Mouse (Mus musculus): ENCODE measurements at regions not wholly inside any gene's neighbourhood (a gene's known extent, or its start where the extent isn't known, plus 50 kb on each side); places are given as distances from the start of the nearest gene placed in this dataset.
"Not testable (repeated sequence)": the region's sequence is repeated elsewhere in the genome, so short reads cannot be mapped to it uniquely, and the experiment has no call there.

DNA sequence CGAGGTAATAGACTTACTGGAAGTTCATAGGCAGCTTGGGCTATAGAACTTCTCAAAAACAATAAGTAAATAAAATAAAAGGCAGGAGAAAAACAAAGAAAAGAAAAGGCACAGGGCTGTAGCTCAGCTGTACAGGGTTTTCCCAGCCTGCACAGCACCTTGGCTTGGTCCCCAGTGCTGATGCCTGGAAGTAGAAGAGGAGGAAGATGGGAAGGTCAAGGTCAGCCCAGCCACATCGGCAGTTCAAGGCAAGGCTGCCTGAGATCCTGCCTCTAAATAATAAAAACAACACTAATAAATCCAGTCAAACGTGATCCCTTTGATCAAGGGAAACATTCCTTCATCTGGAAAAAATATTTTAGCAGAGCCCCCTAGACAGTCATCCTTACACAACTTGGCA lies 103.1 kb downstream of the Cenpf start:
- no peak for DNase-seq (ENCODE audit: low read depth, low spot score)

DNA sequence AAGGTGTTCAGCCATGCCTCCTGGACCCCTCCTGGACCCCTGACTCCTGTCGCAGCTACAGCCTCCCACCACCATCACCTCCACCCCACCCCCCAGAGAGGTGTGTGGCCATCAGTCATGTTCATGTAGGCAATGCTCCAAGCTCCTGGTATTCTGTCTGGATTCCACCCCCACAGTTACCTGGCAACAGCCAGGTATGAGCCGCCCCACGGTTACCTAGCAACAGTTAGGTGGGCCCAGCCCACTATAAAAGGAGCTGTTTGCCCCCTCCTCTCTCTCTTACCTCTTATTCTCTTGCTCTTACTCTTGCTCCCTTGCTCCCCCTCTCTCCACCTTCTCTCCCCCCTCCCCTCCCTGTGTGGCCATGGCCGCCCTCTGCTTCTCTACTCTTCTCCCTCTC lies 106.5 kb downstream of the Cenpf start:
- no peak for DNase-seq (ENCODE audit: low read depth, low spot score)

DNA sequence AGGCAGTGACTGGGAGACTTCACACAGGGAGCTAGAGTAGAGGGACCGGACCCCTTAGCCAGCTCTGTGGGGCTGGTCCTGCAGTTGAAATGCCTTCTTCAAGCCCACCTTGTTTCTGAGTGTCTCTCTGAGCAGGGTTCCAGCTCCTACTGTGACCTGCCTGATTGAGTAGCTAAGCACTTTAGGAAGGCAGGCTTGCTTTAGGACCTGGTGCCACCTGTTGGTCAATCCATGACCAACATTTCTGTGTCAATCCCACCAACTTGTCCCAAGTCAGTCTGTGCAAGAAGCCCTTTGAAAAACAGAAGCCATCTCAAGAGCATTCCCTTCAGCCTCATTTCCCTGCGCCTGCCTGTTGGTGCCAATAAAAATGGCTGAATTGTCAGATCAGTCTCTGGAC lies 108.5 kb downstream of the Cenpf start:
- peak; percentile 14 for DNase-seq (ENCODE audit: low read depth, low spot score)

DNA sequence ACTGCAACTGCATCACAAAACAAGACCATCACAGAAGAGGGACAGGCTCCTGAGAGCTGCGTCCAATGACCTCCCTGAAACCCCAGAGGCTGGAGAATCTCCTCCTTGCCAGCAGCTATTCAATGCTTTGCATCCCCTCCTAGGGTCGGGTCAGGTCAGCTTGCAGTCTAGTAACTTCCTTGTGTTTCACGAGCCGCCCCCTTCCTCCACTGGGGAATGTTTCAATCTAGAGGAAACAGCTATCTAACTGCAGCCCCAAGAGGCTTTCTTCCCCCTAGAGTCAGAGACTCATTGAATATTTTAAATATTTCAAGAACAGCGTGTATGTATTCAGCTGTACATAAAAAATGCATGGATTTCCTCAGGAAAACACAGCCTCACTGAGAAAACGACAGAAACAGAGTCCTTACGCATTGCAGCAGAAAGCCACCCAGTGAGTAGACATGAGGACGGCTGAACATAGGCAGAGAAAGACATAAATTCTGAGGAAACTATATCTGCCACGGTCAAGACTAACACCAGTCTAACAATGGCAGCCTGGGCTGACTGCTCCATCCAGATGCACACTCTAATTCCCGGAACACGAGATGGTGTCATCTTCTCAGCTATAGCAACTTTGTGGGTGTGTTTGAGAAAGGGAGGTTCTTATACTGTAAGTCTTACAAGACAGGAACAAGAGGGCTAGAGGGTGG lies 111.4 kb downstream of the Cenpf start:
- DNase-seq (ENCODE audit: low read depth, low spot score), result no peak

DNA sequence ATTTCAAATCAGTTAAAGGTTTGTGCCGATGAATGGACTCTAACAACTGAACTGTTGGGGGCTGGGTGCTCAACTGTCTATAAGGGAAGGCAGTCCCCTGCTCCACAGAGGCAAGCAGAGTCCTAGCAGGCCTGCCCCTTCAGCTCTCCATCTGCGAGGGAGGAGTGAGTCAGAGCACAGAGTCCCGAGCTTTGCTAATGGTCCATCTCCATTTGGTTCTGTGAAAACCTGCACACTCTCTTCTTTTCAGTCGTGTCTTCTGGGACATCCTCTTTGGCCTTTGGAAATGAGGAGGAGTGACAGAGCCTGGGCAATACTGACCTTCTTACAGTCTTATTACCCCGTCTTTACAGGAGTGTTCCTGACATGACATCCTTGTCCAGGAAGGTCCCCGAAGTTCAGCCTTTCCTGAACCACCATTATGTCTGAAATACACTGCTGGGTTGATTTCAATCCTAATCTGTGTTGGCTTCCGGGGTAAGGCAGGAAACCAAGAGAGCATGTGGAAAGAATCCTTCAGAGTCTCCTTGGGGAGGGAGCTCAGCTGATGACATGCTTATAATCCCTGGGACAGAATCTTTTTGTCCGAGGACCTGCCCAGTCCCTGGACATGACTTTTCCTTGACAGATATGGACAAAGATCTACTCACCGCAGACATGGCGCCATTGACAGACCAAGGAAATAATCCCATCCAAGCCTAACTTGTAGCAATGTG lies 112.2 kb downstream of the Cenpf start:
- DNase-seq (ENCODE audit: low read depth, low spot score), result no peak

DNA sequence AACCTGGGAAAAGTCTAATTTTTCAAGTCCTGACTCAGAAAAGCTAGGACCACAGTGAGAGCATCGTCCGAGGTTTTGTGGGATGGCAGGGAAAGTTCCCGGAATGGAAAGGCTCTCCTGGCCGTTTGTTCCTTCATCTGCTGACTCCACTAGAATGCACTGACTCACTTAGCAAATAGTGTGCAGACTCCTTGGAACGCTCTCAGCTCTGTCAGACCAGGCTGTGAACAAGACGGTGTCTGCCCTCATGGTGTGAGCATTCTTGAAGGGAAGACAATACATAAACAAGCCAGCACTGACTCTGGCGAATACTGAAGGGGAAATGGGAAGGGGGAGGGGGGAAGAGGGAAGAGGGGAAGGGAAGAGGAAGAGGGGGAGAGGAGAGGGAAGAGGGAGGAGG lies 121.4 kb downstream of the Cenpf start:
- no peak for DNase-seq (ENCODE audit: low read depth, low spot score)

DNA sequence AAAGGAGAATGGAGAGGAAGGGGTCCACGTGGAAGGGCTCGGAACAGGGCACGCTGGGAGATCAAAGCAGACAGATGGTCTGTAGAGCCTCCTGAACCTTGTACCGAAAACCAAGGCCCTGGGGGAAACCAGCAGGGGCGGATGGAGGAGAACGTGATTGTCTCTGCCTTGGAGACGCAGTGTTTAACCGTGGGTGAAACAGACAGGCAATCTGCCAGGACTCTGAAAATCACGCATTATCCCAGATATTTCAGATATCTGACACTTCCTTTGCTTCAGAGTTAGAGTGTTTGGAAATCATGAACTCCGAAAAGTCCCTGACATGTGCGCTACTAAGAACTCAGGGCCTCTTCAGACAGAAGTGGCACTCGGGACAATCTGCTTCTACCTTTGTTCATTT lies 126.1 kb downstream of the Cenpf start:
- DNase-seq (ENCODE audit: low read depth, low spot score), result no peak

DNA sequence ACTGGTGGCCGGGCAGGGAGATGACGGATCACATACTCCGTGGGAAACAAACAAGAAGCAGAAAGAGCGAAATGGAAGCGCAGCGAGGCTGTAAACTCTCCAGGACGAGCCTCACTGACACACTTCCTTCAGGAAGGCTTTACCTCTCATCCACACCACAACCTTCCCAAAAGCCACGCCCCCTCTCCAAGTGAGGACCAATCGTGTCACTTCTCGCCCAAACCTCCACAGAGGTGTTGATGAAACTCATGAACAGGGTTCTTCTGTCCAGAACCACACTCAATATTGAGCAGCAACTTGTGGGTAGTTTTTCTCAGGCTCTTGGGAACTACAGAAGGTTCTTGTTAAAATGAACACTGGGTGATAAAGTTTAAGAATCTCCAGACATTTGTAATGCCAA lies 127.3 kb downstream of the Cenpf start:
- no peak for DNase-seq (ENCODE audit: low read depth, low spot score)

DNA sequence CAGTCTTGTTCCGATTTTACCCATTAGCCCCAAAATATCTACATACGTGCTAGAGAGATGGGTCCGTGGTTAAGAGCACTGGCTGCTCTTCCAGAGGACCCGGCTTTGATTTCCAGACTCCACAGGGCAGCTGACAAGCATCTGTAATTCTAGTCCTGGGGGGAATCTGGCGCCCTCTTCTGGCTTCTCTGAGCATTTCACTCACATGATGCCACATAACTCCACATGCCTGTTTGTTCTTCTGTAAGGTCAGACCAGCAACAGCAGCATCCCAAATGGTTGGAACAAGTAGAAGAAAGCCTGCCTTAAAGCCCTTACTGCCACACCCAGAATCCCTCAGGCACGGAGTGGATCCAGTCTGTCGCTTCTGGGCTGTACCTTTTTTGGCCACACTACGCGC lies 137.0 kb downstream of the Cenpf start:
- no peak for DNase-seq (ENCODE audit: low read depth, low spot score)

DNA sequence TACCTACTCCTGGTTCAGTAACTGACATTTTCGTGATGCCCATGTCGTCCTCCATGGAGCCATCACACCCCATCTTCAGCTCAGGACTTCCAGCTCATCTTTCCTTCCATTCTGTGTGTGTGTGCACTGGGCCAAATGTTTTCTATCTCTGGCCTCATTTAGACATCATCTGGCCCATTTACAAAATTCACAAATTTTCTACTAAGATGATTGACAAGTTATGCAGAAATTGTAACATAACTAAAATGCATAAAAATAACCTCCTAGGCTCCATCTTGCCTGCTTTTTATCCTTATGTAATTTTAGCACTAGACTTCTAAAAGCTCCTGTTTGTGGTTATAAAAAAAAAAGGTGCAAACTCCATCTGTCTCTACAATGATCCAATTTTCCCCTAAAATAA lies 130.8 kb upstream of the Kcnk2 start:
- peak; percentile 60 for DNase-seq (ENCODE audit: low read depth, low spot score)

DNA sequence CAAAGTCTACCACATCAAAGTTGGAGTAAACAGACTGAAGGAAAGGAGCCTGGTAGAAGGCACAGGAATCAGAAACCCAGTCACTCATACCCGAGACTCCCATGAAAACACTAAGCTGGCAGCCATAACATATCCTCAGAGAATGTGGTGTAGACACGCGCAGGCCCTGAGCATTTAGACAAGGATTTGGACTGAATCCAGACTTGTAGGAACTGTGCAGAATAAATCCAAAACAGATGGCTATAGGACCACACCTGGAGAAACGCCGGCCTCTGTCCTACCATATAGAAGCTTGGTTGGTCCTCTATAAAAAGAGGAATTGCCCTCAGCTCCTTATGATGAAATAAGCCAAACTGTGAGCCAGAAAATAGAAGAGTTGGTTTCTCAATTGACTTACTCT lies 124.3 kb upstream of the Kcnk2 start:
- DNase-seq (ENCODE audit: low read depth, low spot score), result no peak

DNA sequence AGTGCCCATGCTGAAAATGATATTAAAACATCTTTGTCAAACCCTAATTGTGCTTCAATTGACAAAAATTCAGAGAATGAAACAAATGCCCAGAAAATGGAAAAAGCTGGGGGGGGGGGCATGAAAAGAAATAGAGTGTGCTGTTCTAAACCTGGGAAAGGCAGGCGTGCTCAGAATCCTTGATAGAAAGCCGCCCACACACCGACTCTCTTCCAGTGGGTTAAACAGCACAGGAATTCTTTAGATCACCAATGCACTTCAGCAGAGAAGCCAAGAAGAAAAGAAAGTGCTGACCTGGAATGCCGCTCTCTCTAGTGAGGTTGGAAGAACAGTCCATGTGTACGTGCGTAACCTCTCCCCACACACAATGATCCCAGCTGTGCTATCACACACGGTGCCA lies 113.4 kb upstream of the Kcnk2 start:
- no peak for DNase-seq (ENCODE audit: low read depth, low spot score)

DNA sequence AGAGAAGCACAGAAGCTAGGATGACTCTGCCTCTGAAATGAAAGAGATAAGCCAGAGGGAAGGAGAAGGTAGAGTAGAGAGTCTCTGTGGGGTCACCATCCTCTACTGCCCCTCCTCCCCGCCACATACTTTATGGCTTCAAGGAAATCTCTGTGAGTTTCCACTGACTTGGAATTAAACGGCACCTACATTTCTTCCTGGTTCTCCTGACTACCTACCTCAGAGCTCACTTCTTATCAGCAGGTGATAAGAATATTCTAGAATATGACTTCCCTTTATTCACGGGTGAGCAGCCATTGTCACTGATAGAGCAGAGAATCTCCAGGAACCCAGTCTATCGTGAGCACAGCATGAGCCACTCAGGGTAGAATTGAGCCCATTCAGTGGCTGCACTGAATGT lies 111.3 kb upstream of the Kcnk2 start:
- DNase-seq (ENCODE audit: low read depth, low spot score), result no peak

DNA sequence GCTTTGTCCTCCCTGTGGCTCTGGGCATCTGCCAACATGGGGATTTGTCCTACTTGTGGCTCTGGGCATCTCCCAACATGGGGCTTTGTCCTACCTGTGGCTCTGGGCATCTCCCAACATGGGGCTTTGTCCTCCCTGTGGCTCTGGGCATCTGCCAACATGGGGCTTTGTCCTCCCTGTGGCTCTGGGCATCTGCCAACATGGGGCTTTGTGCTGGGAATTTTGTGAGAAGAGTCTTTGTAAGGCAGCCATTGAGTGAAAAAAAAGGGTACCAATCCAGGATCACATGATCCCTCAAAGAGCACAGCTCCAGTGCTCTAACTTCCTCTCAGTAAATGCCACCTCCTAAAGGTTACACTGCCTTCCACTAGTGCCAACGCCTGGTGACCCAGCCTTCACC lies 105.2 kb upstream of the Kcnk2 start:
- DNase-seq (ENCODE audit: low read depth, low spot score), result not testable (repeated sequence)

DNA sequence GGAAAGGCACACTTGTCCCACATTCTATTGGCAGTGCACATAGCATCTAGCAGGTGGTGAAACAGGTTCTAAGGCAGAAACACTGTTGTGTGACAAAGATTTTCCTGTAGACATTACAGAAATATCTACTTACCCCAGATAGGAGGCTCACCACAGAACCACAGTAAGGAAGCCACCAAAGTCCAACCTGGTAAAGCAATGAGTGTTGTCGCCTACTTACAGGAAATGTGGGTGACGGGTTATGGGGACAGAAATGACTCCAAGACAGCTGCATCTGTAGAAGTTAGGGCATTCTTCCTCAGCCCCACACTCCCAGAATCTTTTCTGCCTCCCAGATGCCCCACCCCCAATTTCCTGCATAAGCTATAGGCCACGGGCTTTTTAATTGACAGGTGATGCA lies 97.6 kb upstream of the Kcnk2 start:
- DNase-seq (ENCODE audit: low read depth, low spot score), result no peak

DNA sequence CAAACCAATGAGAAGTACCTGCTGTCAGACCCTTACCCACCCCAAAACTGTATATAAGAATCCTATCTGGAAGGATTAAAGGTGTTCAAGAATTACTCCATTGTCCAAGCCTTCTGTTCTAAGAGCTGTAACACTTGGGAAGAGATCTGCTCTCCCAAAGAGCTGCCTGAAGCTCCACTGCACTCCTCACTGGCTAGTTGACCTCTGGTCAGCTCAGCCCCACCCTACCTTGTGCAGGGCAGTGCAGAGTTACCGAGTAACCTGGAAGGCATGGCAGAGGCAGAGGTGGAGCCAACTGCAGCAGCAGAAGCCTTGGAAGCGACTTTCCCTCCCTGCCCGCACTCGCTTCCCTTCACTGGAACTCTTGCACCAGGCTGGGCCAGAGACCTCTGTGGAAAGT lies 97.1 kb upstream of the Kcnk2 start:
- DNase-seq (ENCODE audit: low read depth, low spot score), result no peak

DNA sequence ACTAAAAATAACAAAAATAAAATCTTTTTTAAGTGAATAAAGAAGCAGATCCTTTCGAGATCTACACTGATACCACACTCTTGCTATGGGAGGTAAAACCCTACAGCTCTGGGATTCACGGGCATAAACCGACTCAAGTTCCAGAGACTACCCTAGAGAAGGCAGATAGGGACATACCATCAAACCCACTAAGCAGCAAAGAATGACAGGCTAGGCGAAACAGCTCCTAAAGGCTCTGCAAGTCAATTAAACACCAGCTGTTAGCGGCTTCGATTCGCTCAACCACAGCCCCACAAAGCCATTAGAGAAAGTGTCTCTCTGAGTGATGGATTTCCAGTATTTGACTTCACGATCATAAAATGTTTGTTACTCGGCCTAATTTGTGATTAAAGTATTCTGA lies 95.0 kb upstream of the Kcnk2 start:
- DNase-seq (ENCODE audit: low read depth, low spot score), result no peak

DNA sequence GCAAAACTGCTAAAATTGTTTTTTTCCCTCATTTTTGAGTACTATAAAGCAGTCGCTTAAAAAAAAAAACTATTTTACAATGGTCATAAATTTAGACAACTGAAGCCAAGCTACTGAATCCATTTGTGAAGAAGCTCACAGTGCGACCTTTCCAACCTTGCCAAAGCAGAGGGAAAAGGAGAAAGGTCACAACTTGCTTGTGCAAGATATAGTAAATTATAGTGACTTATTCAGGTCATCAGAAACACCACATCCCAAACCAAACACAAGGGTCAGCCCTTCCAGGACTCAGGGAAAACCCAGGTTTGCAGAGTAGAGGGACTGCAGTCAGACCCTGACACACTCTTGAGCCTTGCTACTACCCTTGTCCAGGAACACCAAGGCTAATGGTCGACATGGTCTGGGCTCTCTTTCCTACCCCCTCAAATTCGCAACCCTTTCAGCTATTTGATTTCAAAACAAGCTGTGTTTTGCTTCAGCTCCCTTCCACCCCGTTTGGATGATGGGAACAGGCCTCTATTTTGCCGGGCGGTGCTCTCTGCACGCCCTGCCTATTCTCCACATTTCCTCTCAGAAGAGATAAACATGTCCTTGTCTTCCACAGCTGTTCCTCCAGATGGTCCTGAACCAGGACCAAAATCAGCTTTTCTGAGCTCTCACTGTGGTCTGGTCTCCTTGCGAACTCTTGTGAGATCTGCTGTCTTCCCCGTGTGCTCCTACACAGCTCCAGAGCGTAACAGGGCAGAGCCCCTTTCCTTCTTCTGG lies 93.5 kb upstream of the Kcnk2 start:
- DNase-seq (ENCODE audit: low read depth, low spot score), result no peak

DNA sequence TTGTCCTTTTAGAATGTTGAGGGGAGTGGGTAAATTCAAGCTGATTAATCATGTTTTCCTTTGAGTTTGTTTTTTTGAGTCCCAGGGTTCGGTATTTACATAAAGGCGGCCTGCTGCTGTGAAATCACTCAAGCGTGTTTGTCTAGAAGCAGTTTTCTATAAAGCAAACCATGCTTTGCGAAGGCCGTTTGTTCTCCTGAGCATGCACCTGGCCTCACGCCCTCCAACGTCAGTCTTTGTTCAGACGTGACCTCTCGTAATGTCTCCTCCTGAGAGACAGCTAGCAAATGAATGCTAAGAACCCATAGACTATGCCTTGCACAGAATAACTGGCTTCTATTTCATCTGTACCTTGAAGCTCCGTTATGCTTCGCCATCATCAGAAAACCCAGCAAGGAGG lies 92.8 kb upstream of the Kcnk2 start:
- DNase-seq (ENCODE audit: low read depth, low spot score), result no peak

DNA sequence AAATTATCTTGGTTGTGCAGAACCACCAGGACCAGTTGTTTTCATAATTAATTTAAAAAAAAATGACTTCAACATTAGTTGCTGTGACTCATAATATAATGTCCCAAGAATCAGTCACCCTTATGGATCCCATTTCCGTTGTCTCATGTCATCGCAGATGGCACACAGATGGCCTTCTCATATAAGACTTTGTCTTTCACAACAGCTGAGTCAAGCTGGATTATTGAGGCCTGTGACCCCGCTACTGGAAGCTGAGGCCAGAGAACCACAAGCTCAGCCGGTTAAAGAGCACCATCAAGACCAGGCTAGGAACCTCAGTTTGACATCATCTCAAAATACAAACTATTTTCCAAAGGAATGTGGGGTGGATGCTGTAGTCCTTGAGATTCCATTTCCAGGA lies 83.3 kb upstream of the Kcnk2 start:
- no peak for DNase-seq (ENCODE audit: low read depth, low spot score)

DNA sequence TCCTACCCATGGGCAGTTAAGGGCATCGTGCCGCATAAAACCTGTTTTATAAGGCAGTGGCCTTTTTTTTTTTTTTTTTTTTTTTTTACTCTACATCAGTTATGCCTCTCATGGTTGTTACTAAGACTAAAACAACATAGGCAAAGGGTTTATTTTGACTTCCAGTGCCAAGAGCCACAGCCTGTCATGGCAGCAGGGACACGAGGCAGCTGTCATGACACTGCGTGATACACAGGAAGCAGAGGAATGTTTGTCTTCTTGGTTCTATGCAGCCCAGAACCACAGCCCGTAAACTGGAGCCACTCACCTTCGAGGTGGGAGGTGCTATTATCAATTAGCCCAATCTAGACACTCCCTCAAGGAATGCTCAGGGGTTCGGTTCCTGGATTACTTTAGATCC lies 81.3 kb upstream of the Kcnk2 start:
- DNase-seq (ENCODE audit: low read depth, low spot score), result no peak

DNA sequence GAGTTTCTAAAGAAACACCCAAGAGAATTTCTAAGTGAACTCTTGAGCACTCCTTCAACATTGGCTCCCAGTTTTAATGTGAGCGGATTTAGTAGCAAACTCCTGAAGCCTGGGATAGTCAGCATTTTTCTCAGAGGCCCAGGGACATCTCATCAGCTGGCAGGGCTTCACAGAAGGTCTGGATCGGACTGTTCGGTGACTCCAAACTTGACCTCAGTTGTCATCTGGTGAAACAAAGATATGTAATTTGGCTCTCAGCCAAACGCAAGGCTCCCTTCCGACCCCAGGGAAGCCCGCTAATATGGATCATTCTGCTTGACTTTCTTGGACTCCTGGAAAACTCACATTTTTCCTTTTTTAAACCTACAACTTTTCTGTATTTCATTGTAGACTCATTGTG lies 76.0 kb upstream of the Kcnk2 start:
- DNase-seq (ENCODE audit: low read depth, low spot score), result no peak

DNA sequence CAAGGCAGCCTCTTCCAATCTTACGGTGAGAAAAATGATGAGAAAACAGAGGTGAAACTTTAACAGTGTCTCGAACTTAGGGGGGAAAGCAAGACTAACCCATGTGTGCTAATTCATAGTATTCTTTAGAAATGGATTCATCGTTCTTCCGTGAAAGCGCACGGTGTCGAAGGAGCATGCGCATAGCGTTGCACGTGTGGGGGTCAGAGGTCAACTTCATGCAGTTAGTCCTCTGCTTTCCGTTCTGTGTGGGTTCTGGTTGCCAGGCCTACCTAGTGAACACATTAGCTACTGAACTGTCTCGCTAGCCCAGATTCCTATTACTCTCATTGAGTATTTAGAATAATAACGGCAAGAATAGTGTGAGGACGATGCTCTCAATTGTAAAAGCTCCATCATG lies 74.7 kb upstream of the Kcnk2 start:
- DNase-seq (ENCODE audit: low read depth, low spot score), result no peak

Measured in brain, embryonic 18.5 days (tissue).